Mouse (Mus musculus) adrenal gland, postnatal 25 days (tissue): Measurements from ENCODE around the gene Prdm11. TPM values are rescaled to one million over a fixed set of nuclear protein-coding genes. Genes with fewer than 3 reads are reported as not detected.

Experiments used
- DNase-seq: peaks from one replicate; pipeline ENCODE4 v3.0.0; 2021; ENCODE audit warnings: mixed read lengths
- total RNA-seq: library from RNA; stranded (reverse); gene quantifications from 2 replicates; pipeline ENCODE4 v1.2.3, GENCODE M21; 2021

Prdm11 gene
- total RNA-seq, 1 experiment from 2014 or later = 63.1 TPM

- DNase-seq = no peak
Observed at GRCm38 (mm10) chr2:92920709-92921108, 125.3 kb downstream of the Prdm11 start.

- no peak for DNase-seq
Observed at GRCm38 (mm10) chr2:92917405-92918142, 128.4 kb downstream of the Prdm11 start.

GRCm38 (mm10) chr2:92915659-92916631, 130.0 kb downstream of the Prdm11 start:
- DNase-seq = no peak

Other genes with a start within 250 kb of the Prdm11 start
- gene Syt13, start 131.1 kb downstream of the Prdm11 start, total RNA-seq = 0.57 and 0.76 TPM in 2 replicates
- 52.6 and 75.8 TPM in 2 replicates for gene Trp53i11, start 141.4 kb upstream of the Prdm11 start, total RNA-seq